Mouse (Mus musculus) thymus, postnatal 14 days (tissue): Measurements from ENCODE around the gene Adgrl2.

Experiments
- DNase-seq: peaks from one replicate; pipeline ENCODE4 v3.0.0; 2021

Adgrl2 gene

GRCm38 (mm10) chr3:148920881-148921280, 69.5 kb downstream of the Adgrl2 start:
- no peak for DNase-seq

- no peak for DNase-seq
Observed at GRCm38 (mm10) chr3:148918425-148918824, 71.9 kb downstream of the Adgrl2 start.

- DNase-seq, result no peak
Observed at GRCm38 (mm10) chr3:148917837-148918236, 72.5 kb downstream of the Adgrl2 start.

- no peak for DNase-seq
Observed at GRCm38 (mm10) chr3:148916226-148916625, 74.1 kb downstream of the Adgrl2 start.

- no peak for DNase-seq
Observed at GRCm38 (mm10) chr3:148912944-148913684, 77.2 kb downstream of the Adgrl2 start.

- DNase-seq, result no peak
Observed at GRCm38 (mm10) chr3:148912536-148912935, 77.8 kb downstream of the Adgrl2 start.

GRCm38 (mm10) chr3:148907873-148908272, 82.5 kb downstream of the Adgrl2 start:
- no peak for DNase-seq

- DNase-seq, result no peak
Observed at GRCm38 (mm10) chr3:148907024-148907778, 83.2 kb downstream of the Adgrl2 start.

GRCm38 (mm10) chr3:148905906-148906779, 84.2 kb downstream of the Adgrl2 start:
- DNase-seq, result no peak

GRCm38 (mm10) chr3:148905435-148905834, 84.9 kb downstream of the Adgrl2 start:
- DNase-seq, result no peak

- DNase-seq, result no peak
Observed at GRCm38 (mm10) chr3:148899857-148900256, 90.5 kb downstream of the Adgrl2 start.

GRCm38 (mm10) chr3:148899416-148899815, 90.9 kb downstream of the Adgrl2 start:
- DNase-seq, result no peak

GRCm38 (mm10) chr3:148898535-148899250, 91.7 kb downstream of the Adgrl2 start:
- no peak for DNase-seq

- DNase-seq, result no peak
Observed at GRCm38 (mm10) chr3:148896281-148896680, 94.1 kb downstream of the Adgrl2 start.

GRCm38 (mm10) chr3:148895396-148896109, 94.8 kb downstream of the Adgrl2 start:
- peak; percentile 52 for DNase-seq

GRCm38 (mm10) chr3:148894867-148895266, 95.5 kb downstream of the Adgrl2 start:
- DNase-seq, result no peak

- no peak for DNase-seq
Observed at GRCm38 (mm10) chr3:148887902-148888301, 102.5 kb downstream of the Adgrl2 start.

GRCm38 (mm10) chr3:148886956-148887355, 103.4 kb downstream of the Adgrl2 start:
- no peak for DNase-seq

- DNase-seq, result no peak
Observed at GRCm38 (mm10) chr3:148885980-148886668, 104.2 kb downstream of the Adgrl2 start.

- DNase-seq, result no peak
Observed at GRCm38 (mm10) chr3:148885184-148885583, 105.2 kb downstream of the Adgrl2 start.

- DNase-seq, result no peak
Observed at GRCm38 (mm10) chr3:148881431-148881830, 108.9 kb downstream of the Adgrl2 start.
